Mouse (Mus musculus) lung, postnatal 0 days (tissue): ENCODE measurements at regions not wholly inside any gene's neighbourhood (a gene's known extent, or its start where the extent isn't known, plus 50 kb on each side); places are given as distances from the start of the nearest gene placed in this dataset.

Source experiments
- ATAC-seq: fragments of 200-750 bp; cut with Nextera tagmentation; 2 replicates; pipeline ENCODE4 v1.8.0; 2017; ENCODE audit warnings: moderate library complexity
- DNase-seq: peaks from one replicate; pipeline ENCODE4 v3.0.0-alpha.2; 2016; ENCODE audit warnings: low spot score
- H3K27ac ChIP-seq: fragments of 300-500 bp; sonication (generic); 2 replicates; pipeline ENCODE4 v1.5.1; 2014; ENCODE audit warnings: antibody characterized with exemption, mild to moderate bottlenecking, low read length, mixed read lengths
- H3K27me3 ChIP-seq: fragments of 300-500 bp; sonication (generic); replicated peaks from 2 replicates; pipeline ENCODE4 v1.6.1; 2014; ENCODE audit warnings: low read length, mixed read lengths; ENCODE audit not compliant: insufficient read depth
- H3K36me3 ChIP-seq: fragments of 300-500 bp; sonication (generic); 2 replicates; pipeline ENCODE4 v1.6.1; 2014; ENCODE audit warnings: low read length, mixed read lengths; ENCODE audit not compliant: insufficient read depth
- H3K4me1 ChIP-seq: fragments of 300-500 bp; sonication (generic); 2 replicates; pipeline ENCODE4 v1.6.1; 2014; ENCODE audit warnings: antibody characterized with exemption, low read depth, low read length, mixed read lengths; ENCODE audit not compliant: insufficient read depth
- H3K4me2 ChIP-seq: fragments of 300-500 bp; sonication (generic); replicated peaks from 2 replicates; pipeline ENCODE4 v1.6.1; 2014; ENCODE audit warnings: low read depth, mild to moderate bottlenecking, low read length, moderate library complexity, mixed read lengths
- H3K4me3 ChIP-seq: fragments of 300-500 bp; sonication (generic); 2 replicates; pipeline ENCODE4 v1.5.1; 2014; ENCODE audit warnings: low read depth, low read length
- H3K9ac ChIP-seq: fragments of 300-500 bp; sonication (generic); replicated peaks from 2 replicates; pipeline ENCODE4 v1.6.1; 2014; ENCODE audit warnings: low read depth, mild to moderate bottlenecking
- H3K9me3 ChIP-seq: fragments of 300-500 bp; sonication (generic); 2 replicates; pipeline ENCODE4 v1.6.1; 2016; ENCODE audit warnings: low read length, mixed read lengths
- CTCF ChIP-seq: IDR thresholded peaks from 2 replicates; pipeline ENCODE4 v1.5.1; 2016; ENCODE audit warnings: antibody characterized with exemption, mild to moderate bottlenecking
- EP300 ChIP-seq: IDR thresholded peaks from 2 replicates; pipeline ENCODE4 v1.6.1; 2016; ENCODE audit warnings: antibody characterized with exemption, mild to moderate bottlenecking, control low read depth
- WGBS: fragments of 180-500 bp; shearing (Covaris S2); extraction: QIAGEN DNeasy Blood & Tissue Kit; methylation state at CpG from one replicate; pipeline ENCODE4 v1.1.7; 2014; 5-methylcytosine and 5-hydroxymethylcytosine counted together

GRCm38 (mm10) chr17:47178705-47179104, 168.3 kb upstream of the Ubr2 start:
- WGBS = 35% methylated on average over 5 of the region's 5 CpGs
- Histone ChIP-seq H3K4me3 (no peak overlapping the region), H3K27ac (peak overlapping the region; percentile 82), H3K9me3 (no peaks in the 10 kb centered on the region), H3K4me2 (0 out of 2 replicates have a peak overlapping the region, but pooled peaks have one; percentile 3), H3K4me1 (peaks cover 34% of the 10 kb centered on the region), H3K27me3 (no peaks in the 10 kb centered on the region), H3K9ac (no peak overlapping the region), H3K36me3 (no peaks in the 10 kb centered on the region)
- ATAC-seq (no peak), DNase-seq (no peak)
- TF ChIP-seq CTCF = no peak
- TF ChIP-seq EP300 = no peak

DNA sequence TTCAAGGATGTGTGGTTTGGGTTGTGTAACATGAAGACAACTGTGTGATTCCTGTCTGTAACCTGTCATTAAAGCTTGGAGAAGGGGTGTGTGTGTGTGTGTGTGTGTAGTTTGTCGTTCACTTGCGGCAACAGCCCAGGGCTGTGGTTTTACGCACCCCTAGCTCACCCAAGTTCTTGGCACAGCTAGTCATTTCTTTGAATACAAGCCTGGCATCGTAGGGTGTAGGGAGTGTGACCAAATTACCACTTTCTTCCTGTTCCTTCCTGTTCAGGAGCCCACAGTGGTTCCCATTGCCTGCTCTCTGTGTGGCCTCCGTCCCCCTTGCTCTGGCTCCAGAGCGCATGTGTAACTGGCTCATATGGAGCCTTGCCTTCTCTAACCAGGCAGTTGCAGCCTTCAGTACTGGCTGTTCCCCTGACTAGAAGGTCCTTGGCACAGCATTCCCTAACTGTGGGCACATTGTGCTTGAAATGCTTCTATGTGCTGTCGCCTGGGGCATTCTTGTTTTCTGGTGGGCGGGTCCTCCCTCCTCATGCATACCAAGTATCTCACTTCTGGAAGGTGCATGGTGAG, 167.4 kb upstream of the Ubr2 start:
- Histone ChIP-seq H3K27me3 (no peaks in the 10 kb centered on the region), H3K27ac (peak overlapping the region; percentile 82), H3K4me1 (peaks cover 30% of the 10 kb centered on the region), H3K4me3 (no peak overlapping the region), H3K9ac (no peak overlapping the region), H3K36me3 (no peaks in the 10 kb centered on the region), H3K4me2 (no peak overlapping the region), H3K9me3 (no peaks in the 10 kb centered on the region)
- TF ChIP-seq EP300 (no peak), CTCF (no peak)
- WGBS = 68% methylated on average over 8 of the region's 8 CpGs
- ATAC-seq (no peak), DNase-seq (no peak)

DNA sequence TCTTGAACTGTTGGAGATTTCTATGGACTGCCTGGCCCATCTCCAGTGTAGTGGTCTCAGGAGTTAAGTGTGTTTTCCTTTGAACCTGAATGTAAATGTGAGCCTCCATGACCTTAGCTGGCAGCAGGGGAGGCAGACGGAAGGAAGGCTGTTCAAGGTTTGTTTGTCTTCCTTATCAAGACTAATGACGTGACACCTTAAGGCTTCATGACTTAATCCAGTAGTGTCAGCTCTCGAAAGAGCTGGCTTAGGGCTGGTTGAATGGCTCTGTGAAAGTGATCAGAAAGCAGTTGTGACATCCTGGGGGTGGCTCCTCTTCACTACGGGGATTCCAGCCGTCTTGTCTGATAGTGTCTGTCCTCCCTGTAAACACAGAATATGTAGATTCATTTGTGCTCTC, 166.0 kb upstream of the Ubr2 start:
- DNase-seq = peak; percentile 66
- TF ChIP-seq CTCF (no peak), EP300 (no peak)
- H3K36me3 ChIP-seq = no peaks in the 10 kb centered on the region
- peaks cover 17% of the 10 kb centered on the region for H3K4me1 ChIP-seq
- H3K27ac ChIP-seq = peak overlapping the region; percentile 61
- WGBS = 13% methylated on average over 5 of the region's 5 CpGs
- no peak for ATAC-seq
- H3K9ac ChIP-seq = no peak overlapping the region
- no peak overlapping the region for H3K4me3 ChIP-seq
- no peaks in the 10 kb centered on the region for H3K9me3 ChIP-seq
- no peak overlapping the region for H3K4me2 ChIP-seq
- no peaks in the 10 kb centered on the region for H3K27me3 ChIP-seq

- Histone ChIP-seq H3K4me2 (peak overlapping the region; percentile 33), H3K4me3 (peak overlapping the region; percentile 24; the same call in 1 of the 2 replicates), H3K9ac (no peak overlapping the region), H3K4me1 (peaks cover 13% of the 10 kb centered on the region), H3K27ac (peak overlapping the region; percentile 61), H3K9me3 (no peaks in the 10 kb centered on the region), H3K36me3 (no peaks in the 10 kb centered on the region), H3K27me3 (no peaks in the 10 kb centered on the region)
- WGBS = 43% methylated on average over 12 of the region's 12 CpGs
- TF ChIP-seq CTCF = no peak
- ATAC-seq (peak; percentile 93), DNase-seq (peak; percentile 95)
Observed at GRCm38 (mm10) chr17:47174748-47175215, 164.4 kb upstream of the Ubr2 start.

GRCm38 (mm10) chr17:47171801-47172200, 161.4 kb upstream of the Ubr2 start:
- 86% methylated on average over 4 of the region's 5 CpGs for WGBS
- Histone ChIP-seq H3K27ac (no peak overlapping the region), H3K36me3 (no peaks in the 10 kb centered on the region), H3K9me3 (no peaks in the 10 kb centered on the region), H3K4me2 (no peak overlapping the region), H3K4me3 (no peak overlapping the region), H3K9ac (no peak overlapping the region), H3K4me1 (peaks cover 13% of the 10 kb centered on the region; the same call in 1 of the 2 replicates), H3K27me3 (no peaks in the 10 kb centered on the region)
- ATAC-seq = no peak
- DNase-seq = no peak
- no peak for TF ChIP-seq EP300
- TF ChIP-seq CTCF = no peak

DNA sequence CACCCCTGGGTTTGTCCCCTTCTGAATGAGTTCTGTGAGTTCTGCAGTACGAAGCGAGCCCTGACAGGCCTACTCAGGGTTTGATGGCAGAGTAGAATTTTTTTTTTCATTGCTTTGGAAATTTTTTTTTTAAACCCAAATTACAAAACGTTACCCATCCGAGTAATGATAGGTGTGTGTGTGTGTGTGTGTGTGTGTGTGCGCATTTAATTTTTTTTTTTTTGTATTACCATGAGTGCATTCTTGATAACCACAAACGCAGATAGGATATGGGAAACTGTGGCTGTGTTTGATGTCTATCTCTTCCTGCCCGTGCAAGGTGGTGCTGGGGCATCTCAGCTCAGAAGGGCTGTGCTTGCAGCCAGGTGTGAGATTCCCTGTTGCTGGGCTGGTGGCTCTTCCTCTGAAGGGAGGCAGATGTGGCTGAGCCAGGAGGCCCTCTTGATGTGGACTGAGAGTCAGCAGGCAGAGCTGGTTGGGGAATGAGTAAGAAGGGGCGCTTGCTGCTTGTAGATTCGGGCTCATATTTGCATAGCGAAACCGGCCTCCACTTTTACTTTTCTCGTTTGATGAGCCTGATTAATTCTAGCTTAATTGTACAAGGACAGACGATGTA, 160.7 kb upstream of the Ubr2 start:
- no peaks in the 10 kb centered on the region for H3K27me3 ChIP-seq
- DNase-seq (no peak), ATAC-seq (no peak)
- no peak overlapping the region for H3K4me2 ChIP-seq
- TF ChIP-seq CTCF = no peak
- no peak for TF ChIP-seq EP300
- H3K36me3 ChIP-seq = no peaks in the 10 kb centered on the region
- H3K9me3 ChIP-seq = no peaks in the 10 kb centered on the region
- WGBS = 81% methylated on average over 13 of the region's 13 CpGs
- H3K27ac ChIP-seq = no peak overlapping the region
- H3K4me3 ChIP-seq = no peak overlapping the region
- no peak overlapping the region for H3K9ac ChIP-seq
- H3K4me1 ChIP-seq = peaks cover 8% of the 10 kb centered on the region; the same call in 1 of the 2 replicates
